In genomic region chr16:32723163-32723562, GRCm38 (mm10) we compare ENCODE assay signal across 22 mouse cellular contexts. TPM values are rescaled to one million over a fixed set of nuclear protein-coding genes. Genes with fewer than 3 reads are reported as not detected.
DNase-seq lines count a peak whose midpoint lies in the region; ATAC-seq and TF ChIP-seq lines count a peak whose summit lies in the region.
"Had no signal": no experiment of that assay in that cellular context is flagged by ENCODE, and none has a peak within 500 bp of the region (broad histone marks: within the 10 kb centered on the region; RNA-seq: fewer than 3 reads in every experiment).

No protein-coding gene starts in this region.

- no peaks in the 10 kb centered on the region for H3K9me3 ChIP-seq in midbrain, embryonic 11.5 days (ENCODE audit: control insufficient read depth, low read length)
- no peaks in the 10 kb centered on the region for H3K9me3 ChIP-seq in midbrain, embryonic 10.5 days (replicated peaks)
- no peaks in the 10 kb centered on the region for H3K9me3 ChIP-seq in intestine, embryonic 15.5 days
- no peaks in the 10 kb centered on the region for H3K9me3 ChIP-seq in intestine, postnatal 0 days (ENCODE audit: control insufficient read depth)
- H3K9me3 ChIP-seq in kidney, embryonic 14.5 days (ENCODE audit: control insufficient read depth, low read length) = no peaks in the 10 kb centered on the region
- H3K9me3 ChIP-seq: embryonic facial prominence, embryonic 10.5 days; embryonic facial prominence, embryonic 12.5 days; forebrain, embryonic 10.5 days; forebrain, embryonic 12.5 days had no signal

- no peak overlapping the region for H3K27ac ChIP-seq in midbrain, embryonic 11.5 days (ENCODE audit: low read depth, low read length)
- no peak overlapping the region for H3K27ac ChIP-seq in midbrain, embryonic 10.5 days (replicated peaks)
- 0 out of 2 replicates have a peak overlapping the region, but pooled peaks have one; percentile 59 for H3K27ac ChIP-seq in intestine, embryonic 15.5 days
- H3K27ac ChIP-seq in intestine, postnatal 0 days (ENCODE audit: low read depth, low read length) = no peak overlapping the region
- peak overlapping the region; percentile 94 for H3K27ac ChIP-seq in small intestine, adult 2 months (ENCODE audit: insufficient read depth, low read depth, low read length)
- no peak overlapping the region for H3K27ac ChIP-seq in kidney, embryonic 14.5 days (ENCODE audit: low read depth, low read length)
- H3K27ac ChIP-seq: embryonic facial prominence, embryonic 10.5 days; embryonic facial prominence, embryonic 12.5 days; forebrain, embryonic 10.5 days; forebrain, embryonic 12.5 days had no signal

- no peak overlapping the region for H3K4me3 ChIP-seq in midbrain, embryonic 11.5 days (ENCODE audit: low read depth, low read length)
- H3K4me3 ChIP-seq in midbrain, embryonic 10.5 days = no peak overlapping the region
- no peak overlapping the region for H3K4me3 ChIP-seq in intestine, embryonic 15.5 days (replicated peaks)
- no peak overlapping the region for H3K4me3 ChIP-seq in intestine, postnatal 0 days (ENCODE audit: low read depth, low read length)
- H3K4me3 ChIP-seq in small intestine, adult 2 months (ENCODE audit: low read depth, low read length) = no peak overlapping the region
- H3K4me3 ChIP-seq in kidney, embryonic 14.5 days (ENCODE audit: low read length) = no peak overlapping the region
- H3K4me3 ChIP-seq: embryonic facial prominence, embryonic 10.5 days; embryonic facial prominence, embryonic 12.5 days; erythroblast, embryonic 14.5 days; forebrain, embryonic 10.5 days; forebrain, embryonic 12.5 days had no signal

- no peaks in the 10 kb centered on the region for H3K4me1 ChIP-seq in midbrain, embryonic 11.5 days (ENCODE audit: control insufficient read depth, insufficient read depth, low read length)
- no peaks in the 10 kb centered on the region for H3K4me1 ChIP-seq in midbrain, embryonic 10.5 days
- peaks cover 7% of the 10 kb centered on the region; the same call in 1 of the 2 replicates for H3K4me1 ChIP-seq in intestine, embryonic 15.5 days (replicated peaks)
- H3K4me1 ChIP-seq in intestine, postnatal 0 days (replicated peaks; ENCODE audit: control insufficient read depth, insufficient read depth, low read length) = 0 out of 2 replicates have a peak, but pooled peaks cover 3% of the 10 kb centered on the region
- peaks cover 29% of the 10 kb centered on the region; the same call in 1 of the 2 replicates for H3K4me1 ChIP-seq in small intestine, adult 2 months (ENCODE audit: control insufficient read depth, insufficient read depth, insufficient read length, low read length)
- H3K4me1 ChIP-seq in kidney, embryonic 14.5 days (ENCODE audit: control insufficient read depth, insufficient read depth, low read length) = no peaks in the 10 kb centered on the region
- H3K4me1 ChIP-seq: embryonic facial prominence, embryonic 10.5 days; embryonic facial prominence, embryonic 12.5 days; forebrain, embryonic 10.5 days; forebrain, embryonic 12.5 days had no signal

- H3K9ac ChIP-seq in midbrain, embryonic 11.5 days (ENCODE audit: low read length) = no peak overlapping the region
- no peak overlapping the region for H3K9ac ChIP-seq in intestine, embryonic 15.5 days
- H3K9ac ChIP-seq in intestine, postnatal 0 days (ENCODE audit: low read depth, low read length) = no peak overlapping the region
- no peak overlapping the region for H3K9ac ChIP-seq in kidney, embryonic 14.5 days (ENCODE audit: low read depth, low read length)
- H3K9ac ChIP-seq: embryonic facial prominence, embryonic 12.5 days; forebrain, embryonic 12.5 days had no signal

- no peak for TF ChIP-seq POLR2A in small intestine, adult 2 months (IDR thresholded peaks at IDR 0.05; ENCODE audit: low read depth, low read length)

- H3K4me2 ChIP-seq in midbrain, embryonic 11.5 days = no peak overlapping the region
- no peak overlapping the region; the same call in 1 of the 2 replicates for H3K4me2 ChIP-seq in intestine, embryonic 15.5 days (replicated peaks)
- H3K4me2 ChIP-seq in intestine, postnatal 0 days (replicated peaks; ENCODE audit: low read depth) = 0 out of 2 replicates have a peak overlapping the region, but pooled peaks have one; percentile 10
- H3K4me2 ChIP-seq in kidney, embryonic 14.5 days (replicated peaks; ENCODE audit: low read depth, low read length) = no peak overlapping the region
- H3K4me2 ChIP-seq: embryonic facial prominence, embryonic 12.5 days; forebrain, embryonic 12.5 days had no signal

- H3K27me3 ChIP-seq in midbrain, embryonic 11.5 days (ENCODE audit: control insufficient read depth, insufficient read depth, low read length) = no peaks in the 10 kb centered on the region
- no peaks in the 10 kb centered on the region for H3K27me3 ChIP-seq in midbrain, embryonic 10.5 days (ENCODE audit: low read depth, poor library complexity, severe bottlenecking)
- H3K27me3 ChIP-seq in intestine, embryonic 15.5 days (replicated peaks) = no peaks in the 10 kb centered on the region
- H3K27me3 ChIP-seq in intestine, postnatal 0 days (replicated peaks; ENCODE audit: control insufficient read depth, insufficient read depth, low read length) = no peaks in the 10 kb centered on the region
- no peaks in the 10 kb centered on the region for H3K27me3 ChIP-seq in small intestine, adult 2 months (ENCODE audit: control insufficient read depth, insufficient read depth, low read length)
- no peaks in the 10 kb centered on the region for H3K27me3 ChIP-seq in kidney, embryonic 14.5 days (ENCODE audit: control insufficient read depth, insufficient read depth, low read length)
- H3K27me3 ChIP-seq: embryonic facial prominence, embryonic 12.5 days; forebrain, embryonic 12.5 days had no signal

- no peaks in the 10 kb centered on the region for H3K36me3 ChIP-seq in midbrain, embryonic 11.5 days (ENCODE audit: control insufficient read depth, insufficient read depth, low read length)
- no peaks in the 10 kb centered on the region for H3K36me3 ChIP-seq in midbrain, embryonic 10.5 days
- H3K36me3 ChIP-seq in intestine, embryonic 15.5 days = no peaks in the 10 kb centered on the region
- no peaks in the 10 kb centered on the region for H3K36me3 ChIP-seq in intestine, postnatal 0 days (ENCODE audit: control insufficient read depth, insufficient read depth)
- no peaks in the 10 kb centered on the region for H3K36me3 ChIP-seq in small intestine, adult 2 months (ENCODE audit: control insufficient read depth, insufficient read depth, low read length)
- H3K36me3 ChIP-seq in kidney, embryonic 14.5 days (ENCODE audit: control insufficient read depth, insufficient read depth, low read length) = no peaks in the 10 kb centered on the region
- H3K36me3 ChIP-seq: embryonic facial prominence, embryonic 10.5 days; embryonic facial prominence, embryonic 12.5 days; forebrain, embryonic 10.5 days; forebrain, embryonic 12.5 days had no signal

- peak; percentile 17 for DNase-seq in midbrain, embryonic 11.5 days (ENCODE audit: low spot score, missing footprints)
- DNase-seq in midbrain, embryonic 10.5 days (ENCODE audit: low spot score) = no peak
- no peak for DNase-seq in frontal cortex, postnatal 36 days (ENCODE audit: low spot score in 2 of 2)
- DNase-seq: adrenal gland, adult 8-10 months; adrenal gland, postnatal 25 days; cerebellum, adult 11 months; cerebellum, adult 18-20 months; cerebellum, adult 8-10 months; cerebellum, adult 9-11 months; cerebellum, postnatal 25 days had no signal

- 80% methylated on average over 7 of the region's 7 CpGs for WGBS in midbrain, embryonic 11.5 days
- 82% methylated on average over 7 of the region's 7 CpGs for WGBS in midbrain, embryonic 10.5 days
- 56% methylated on average over 7 of the region's 7 CpGs for WGBS in intestine, embryonic 15.5 days
- WGBS in intestine, postnatal 0 days = 44% methylated on average over 7 of the region's 7 CpGs
- WGBS in small intestine, adult 2 months = 26% methylated on average over 7 of the region's 7 CpGs
- 85% methylated on average over 7 of the region's 7 CpGs for WGBS in kidney, embryonic 14.5 days

- no peak for TF ChIP-seq CTCF in intestine, postnatal 0 days (IDR thresholded peaks at IDR 0.05; ENCODE audit: low read depth)
- TF ChIP-seq CTCF in small intestine, adult 2 months (IDR thresholded peaks at IDR 0.05; ENCODE audit: extremely low read depth, insufficient read length, insufficient replicate concordance, low read depth, low read length) = no peak

- ATAC-seq in midbrain, embryonic 11.5 days (ENCODE audit: low FRiP score) = no peak
- peak; percentile 71; the same call in 1 of the 2 replicates for ATAC-seq in intestine, embryonic 15.5 days
- 0 out of 2 replicates have a peak, but pooled peaks have one; percentile 10 for ATAC-seq in intestine, postnatal 0 days
- ATAC-seq in kidney, embryonic 14.5 days (ENCODE audit: low FRiP score, low TSS enrichment) = no peak
- ATAC-seq in activated CD4-positive, CD25-positive, alpha-beta regulatory T cell, adult 4 months = no peak
- ATAC-seq: forebrain, embryonic 14.5 days; forebrain, embryonic 16.5 days had no signal

RNA-seq across cellular contexts. Expression of gene Muc4, which starts 12.5 kb away (rescaled TPM):
- 0.19 and 0.29 TPM in 2 replicates for polyA plus RNA-seq in midbrain, embryonic 11.5 days (2014; fragmentation: Nextera tagmentation; extraction: Ambion mirVana)
- 0.32 and 1.5 TPM in 2 replicates for polyA plus RNA-seq in midbrain, embryonic 10.5 days (2016; fragmentation: Nextera tagmentation; extraction: Ambion mirVana)
- polyA plus RNA-seq in intestine, embryonic 15.5 days (2015; fragmentation: Nextera tagmentation; extraction: Ambion mirVana) = 1.7 and 2.5 TPM in 2 replicates
- polyA plus RNA-seq in intestine, postnatal 0 days (2015; fragmentation: Nextera tagmentation; extraction: Ambion mirVana) = 0.95 and 1.0 TPM in 2 replicates
- polyA plus RNA-seq in small intestine, adult 2 months (2012; rRNA removed) = 18.8 and 39.8 TPM in 2 replicates
- 0.27 TPM in 1 of 2 replicates, not detected in the other for polyA plus RNA-seq in kidney, embryonic 14.5 days (2014; fragmentation: Nextera tagmentation; extraction: Ambion mirVana)
- not detected for polyA plus RNA-seq in activated CD4-positive, CD25-positive, alpha-beta regulatory T cell, adult 4 months (2017; shearing (Covaris generic))
- polyA plus RNA-seq: erythroblast, embryonic 14.5 days; forebrain, embryonic 14.5 days; forebrain, embryonic 16.5 days had no signal

Comparison
In these comparisons a context has a peak if more than half of its experiments do, and no peak if none do; other contexts are left out.
1. H3K27ac ChIP-seq: peak in intestine, embryonic 15.5 days (single experiment) and small intestine, adult 2 months (single experiment); none in midbrain, embryonic 11.5 days (single experiment), midbrain, embryonic 10.5 days (single experiment), intestine, postnatal 0 days (single experiment) and kidney, embryonic 14.5 days (single experiment).
2. ATAC-seq: peak in intestine, embryonic 15.5 days (single experiment) and intestine, postnatal 0 days (single experiment); none in midbrain, embryonic 11.5 days (single experiment), kidney, embryonic 14.5 days (single experiment) and activated CD4-positive, CD25-positive, alpha-beta regulatory T cell, adult 4 months (single experiment).